Mouse (Mus musculus): ENCODE measurements around the gene Wdr43.

Wdr43 gene

GRCm38 (mm10) chr17:71663491-71663890, 47.8 kb downstream of the Wdr43 start:
- no peak for DNase-seq (ENCODE audit: low spot score in 2 of 2)

DNA sequence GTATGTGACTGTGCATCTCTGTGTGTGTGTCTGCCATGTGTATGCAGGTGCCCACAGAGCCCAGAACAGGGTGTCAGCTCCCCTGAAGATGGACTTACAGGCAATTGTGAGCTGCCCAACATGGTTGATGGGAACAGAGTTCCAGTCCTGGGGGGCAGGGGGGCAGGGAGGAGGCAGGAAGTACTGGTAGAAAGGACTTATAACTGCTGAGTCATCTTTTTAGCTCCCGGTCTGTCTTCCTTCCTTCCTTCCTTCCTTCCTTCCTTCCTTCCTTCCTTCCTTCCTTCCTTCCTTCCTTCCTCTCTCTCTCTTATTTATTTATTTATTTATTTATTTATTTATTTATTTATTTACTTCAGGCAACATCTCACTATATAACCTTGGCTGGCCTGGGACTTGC, 48.5 kb downstream of the Wdr43 start:
- DNase-seq (ENCODE audit: low spot score in 2 of 2) = no peak

DNA sequence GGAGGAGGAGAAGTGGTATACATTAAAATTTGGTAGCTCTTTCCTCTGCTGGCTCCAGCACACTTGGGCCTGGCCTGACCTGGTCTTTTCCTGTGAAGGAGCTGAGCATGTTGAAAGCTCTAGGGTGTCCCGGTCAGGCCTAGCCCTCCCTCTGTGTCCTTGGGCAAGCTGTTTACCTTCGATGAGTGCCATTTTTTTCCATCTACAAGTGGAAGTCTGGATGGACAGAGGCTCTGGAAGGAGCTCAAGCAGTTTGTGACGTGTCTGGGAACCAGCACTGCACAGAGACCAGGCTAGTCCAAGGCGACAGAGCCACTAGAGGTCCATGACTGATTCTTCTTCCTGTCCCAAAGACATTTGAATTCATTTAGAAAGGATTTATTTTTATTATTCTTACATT, 49.5 kb downstream of the Wdr43 start:
- no peak for DNase-seq (ENCODE audit: low spot score in 2 of 2)

GRCm38 (mm10) chr17:71669511-71669910, 53.8 kb downstream of the Wdr43 start:
- no peak for DNase-seq (ENCODE audit: low spot score in 2 of 2)

GRCm38 (mm10) chr17:71671840-71672546, 56.3 kb downstream of the Wdr43 start:
- peak in 1 of 2 experiments; percentile 66 for DNase-seq (ENCODE audit: low spot score in 2 of 2)

- peak; percentile 64 for DNase-seq (ENCODE audit: low spot score in 2 of 2)
These were observed 57.4 kb downstream of the Wdr43 start, which contains the start of gene Togaram2 for GRCm38 (mm10) chr17:71673092-71673491. Gene Togaram2 (plus strand): TSS chr17:71673261.

- no peak for DNase-seq (ENCODE audit: low spot score in 2 of 2)
These were observed 58.2 kb downstream of the Wdr43 start for GRCm38 (mm10) chr17:71673936-71674335.

DNA sequence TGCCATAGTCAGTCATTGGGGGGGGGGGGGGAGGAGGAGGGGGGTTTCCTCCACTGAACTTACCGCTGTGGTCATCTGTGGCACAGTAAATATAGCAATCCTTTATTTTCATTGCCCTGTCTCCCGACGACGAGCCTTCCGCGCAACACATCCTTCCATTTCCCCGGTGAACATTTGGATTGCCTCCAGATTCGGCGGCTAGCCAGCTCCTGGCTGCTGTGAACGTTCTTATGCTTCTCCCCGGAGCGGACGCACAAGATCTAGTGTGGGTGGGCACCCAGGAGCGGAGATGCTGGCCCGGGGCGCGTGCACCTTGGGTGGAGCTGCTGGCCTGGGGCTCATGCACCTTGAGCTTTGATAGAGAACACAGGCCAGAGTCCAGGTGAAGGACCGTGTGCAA, 59.2 kb downstream of the Wdr43 start:
- peak in 1 of 2 experiments; percentile 67 for DNase-seq (ENCODE audit: low spot score in 2 of 2)

GRCm38 (mm10) chr17:71681666-71682065, 66.0 kb downstream of the Wdr43 start:
- no peak for DNase-seq (ENCODE audit: low spot score in 2 of 2)

- no peak for DNase-seq (ENCODE audit: low spot score in 2 of 2)
These were observed 66.7 kb downstream of the Wdr43 start for GRCm38 (mm10) chr17:71682379-71682778.

GRCm38 (mm10) chr17:71683281-71683680, 67.6 kb downstream of the Wdr43 start:
- DNase-seq (ENCODE audit: low spot score in 2 of 2) = no peak

DNA sequence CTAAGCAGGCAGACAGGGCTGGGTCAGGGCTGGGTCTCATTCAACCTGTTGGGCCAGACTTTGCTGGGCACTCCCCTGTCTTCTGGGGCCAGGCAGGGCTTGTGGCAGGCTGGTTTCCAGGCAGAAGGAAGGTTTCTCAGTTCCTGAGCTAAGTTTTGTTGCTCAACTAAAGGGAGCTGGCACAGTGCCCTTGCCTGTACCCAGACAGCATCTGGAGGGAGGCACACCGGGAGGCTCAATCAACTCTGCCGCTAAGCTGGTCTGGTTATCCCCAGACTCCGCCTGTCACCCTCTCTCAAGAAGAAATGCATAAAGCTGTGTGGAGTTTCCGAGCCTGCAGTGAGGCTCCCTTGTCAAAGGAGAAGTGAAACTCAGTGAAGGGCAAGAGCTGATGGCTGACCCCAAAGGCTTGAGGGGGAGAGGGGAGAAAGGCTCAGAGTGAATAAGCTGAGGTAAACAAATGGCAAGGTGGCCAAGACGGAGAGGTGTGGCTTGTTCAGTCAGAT, 68.5 kb downstream of the Wdr43 start:
- DNase-seq (ENCODE audit: low spot score in 2 of 2) = no peak

DNA sequence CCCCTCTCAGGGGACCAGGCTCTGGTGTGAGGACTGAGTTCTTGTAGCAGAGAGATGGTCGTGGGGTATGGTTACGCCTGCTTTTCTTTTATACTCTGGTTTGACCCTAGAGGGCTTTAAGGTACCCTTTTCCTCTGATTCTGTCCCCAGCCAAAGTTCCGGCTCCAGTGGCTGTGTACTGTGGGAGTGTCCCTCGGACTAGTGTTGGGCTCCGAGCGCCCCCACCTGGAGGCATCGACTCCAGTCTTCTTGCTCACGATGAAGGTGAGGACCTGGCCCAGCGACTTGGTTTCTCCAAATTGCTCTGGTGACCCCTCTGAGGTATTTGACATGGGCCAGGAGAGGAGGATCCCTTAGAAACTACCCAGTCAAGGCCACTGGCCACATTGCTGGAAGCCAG, 71.7 kb downstream of the Wdr43 start:
- no peak for DNase-seq (ENCODE audit: low spot score in 2 of 2)

DNA sequence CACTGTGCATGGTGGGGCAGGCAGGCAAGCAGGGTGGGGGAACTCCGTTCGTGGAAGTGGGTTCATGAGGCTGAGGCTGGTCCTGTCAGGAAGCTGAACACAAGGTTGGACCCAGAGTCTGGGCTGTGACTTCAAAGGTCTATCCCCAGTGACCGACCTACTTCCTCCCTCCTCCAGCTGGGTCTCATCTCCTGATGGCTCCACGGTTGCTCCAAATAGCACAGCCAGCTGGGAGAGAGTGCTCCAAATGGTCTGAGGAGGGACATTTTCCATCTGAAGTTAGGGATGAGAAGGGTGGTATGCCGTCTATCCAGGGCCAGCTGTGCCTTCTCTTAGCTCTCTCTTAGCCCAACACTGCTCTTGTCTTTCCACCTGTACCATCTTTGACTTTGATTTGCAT, 74.2 kb downstream of the Wdr43 start:
- DNase-seq (ENCODE audit: low spot score in 2 of 2) = no peak

DNA sequence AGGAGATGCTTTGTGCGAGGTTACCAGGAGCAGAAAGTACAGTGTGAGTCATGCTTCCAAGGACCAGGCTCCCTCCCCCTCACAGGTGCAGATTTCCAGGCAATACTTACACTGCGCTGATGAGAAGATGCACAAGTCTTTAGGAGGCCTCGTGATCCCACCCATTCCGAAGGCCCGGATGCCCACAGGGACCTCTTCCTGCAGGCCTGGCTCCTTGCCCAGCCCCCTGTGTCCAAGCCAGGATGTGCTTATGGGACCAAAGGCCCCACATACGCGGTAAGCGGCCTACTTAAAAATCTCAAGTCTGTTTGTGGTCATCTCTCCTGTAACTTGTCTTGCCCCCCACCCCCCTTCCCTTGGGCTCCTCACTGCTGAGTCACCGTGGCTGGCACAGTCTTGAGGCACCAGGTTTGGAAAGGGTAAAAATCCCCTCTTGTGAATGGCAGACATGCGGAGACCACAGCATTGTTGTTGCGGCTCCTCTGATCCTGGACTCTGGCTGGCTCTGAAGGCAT, 75.7 kb downstream of the Wdr43 start:
- DNase-seq (ENCODE audit: low spot score in 2 of 2) = peak; percentile 46 to 58

DNA sequence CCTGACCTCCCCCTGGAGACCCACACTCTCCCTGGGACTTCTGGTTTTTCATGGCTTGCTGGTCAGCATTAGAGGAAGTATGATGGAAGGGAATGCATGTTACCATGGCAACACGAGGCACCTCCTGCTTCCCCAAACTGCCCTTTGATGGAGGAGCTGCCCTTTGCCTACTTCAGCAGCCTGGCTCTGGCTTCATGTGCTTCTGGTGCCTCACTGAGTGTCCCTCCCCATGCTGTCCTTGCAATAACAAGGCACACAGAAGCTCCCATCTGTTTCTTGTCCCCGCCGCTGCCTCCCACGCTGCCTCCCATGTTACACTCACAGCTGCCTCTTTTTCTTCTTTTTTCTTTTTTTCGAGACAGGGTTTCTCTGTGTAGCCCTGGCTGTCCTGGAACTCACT, 77.6 kb downstream of the Wdr43 start:
- DNase-seq (ENCODE audit: low spot score in 2 of 2) = peak; percentile 68 to 72

DNA sequence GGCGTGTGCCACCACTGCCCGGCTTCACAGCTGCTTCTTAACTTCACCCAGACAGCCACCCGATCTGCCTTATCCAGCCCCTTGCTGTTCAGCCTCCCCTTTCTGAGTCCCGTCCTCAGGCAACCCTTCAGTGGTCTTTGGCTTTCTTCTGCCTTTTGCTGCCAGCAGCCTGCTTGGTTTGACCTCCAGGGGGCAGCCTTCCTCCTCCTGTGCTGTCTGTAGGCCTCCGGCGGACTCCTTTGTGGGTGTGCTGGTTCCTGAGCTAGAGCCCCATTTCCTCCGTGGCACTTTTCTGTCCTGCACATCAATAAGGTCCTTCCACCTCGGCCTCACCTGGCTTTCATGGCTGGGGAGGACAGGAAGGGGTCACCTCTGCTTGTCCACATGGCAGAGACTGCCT, 78.1 kb downstream of the Wdr43 start:
- DNase-seq (ENCODE audit: low spot score in 2 of 2) = no peak

DNA sequence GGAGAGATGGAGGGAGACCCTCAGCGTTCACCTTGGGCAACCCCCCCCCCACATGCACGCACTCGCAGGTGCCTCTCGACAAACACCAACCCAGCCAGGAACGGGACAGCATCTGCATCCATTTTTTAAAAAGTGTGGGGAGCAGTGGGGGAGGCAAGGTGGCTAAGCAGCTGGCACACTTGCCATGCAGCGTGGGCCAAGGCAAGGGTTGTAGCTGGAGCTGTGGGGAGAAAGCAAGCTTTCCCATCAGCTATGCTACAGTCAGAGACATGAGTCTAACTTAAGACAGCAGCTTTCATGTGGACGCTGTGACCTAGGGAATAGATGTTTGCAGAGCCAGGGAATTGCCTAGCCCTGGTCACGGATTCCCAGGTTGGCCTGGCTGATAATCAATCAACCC, 79.5 kb downstream of the Wdr43 start:
- no peak for DNase-seq (ENCODE audit: low spot score in 2 of 2)

GRCm38 (mm10) chr17:71695716-71696315, 80.1 kb downstream of the Wdr43 start:
- no peak for DNase-seq (ENCODE audit: low spot score in 2 of 2)

GRCm38 (mm10) chr17:71696396-71696795, 80.7 kb downstream of the Wdr43 start:
- DNase-seq (ENCODE audit: low spot score in 2 of 2) = no peak

- no peak for DNase-seq (ENCODE audit: low spot score in 2 of 2)
These were observed 82.4 kb downstream of the Wdr43 start for GRCm38 (mm10) chr17:71697896-71698618.

DNA sequence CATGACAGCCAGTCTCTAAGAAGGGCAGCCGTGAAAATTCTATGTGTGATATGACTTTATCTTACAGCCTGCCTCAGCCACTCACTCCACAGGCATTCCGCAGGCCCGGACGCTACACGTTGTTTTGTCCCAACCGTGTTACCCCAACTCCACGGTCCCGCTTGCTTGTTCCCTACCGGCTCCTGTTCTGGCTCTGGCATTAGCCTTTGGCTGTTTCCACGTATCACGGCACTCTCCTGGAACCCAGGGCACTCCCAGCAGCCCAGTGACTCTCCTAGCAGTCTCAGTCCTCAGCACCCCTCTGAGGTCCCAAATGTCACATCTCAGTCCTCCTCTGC, 82.9 kb downstream of the Wdr43 start:
- DNase-seq (ENCODE audit: low spot score in 2 of 2) = no peak

- no peak for DNase-seq (ENCODE audit: low spot score in 2 of 2)
These were observed 89.4 kb downstream of the Wdr43 start for GRCm38 (mm10) chr17:71705113-71705512.

Data from right cerebral cortex, postnatal 10 days (tissue).